Mouse (Mus musculus) liver, embryonic 11.5 days (tissue): ENCODE measurements around the gene Tnfrsf4. TPM values are rescaled to one million over a fixed set of nuclear protein-coding genes. Genes with fewer than 3 reads are reported as not detected.
A peak's percentile ranks its signal among the peaks of the same experiment; 100 is the strongest.

Source experiments
- ATAC-seq: fragments of 200-750 bp; cut with Nextera tagmentation; replicated peaks from 2 replicates; pipeline ENCODE4 v1.8.0; 2017; ENCODE audit warnings: moderate number of reproducible peaks, mild to moderate bottlenecking, moderate TSS enrichment, moderate library complexity; ENCODE audit not compliant: low FRiP score
- DNase-seq: peaks from one replicate; pipeline ENCODE4 v3.0.0-alpha.2; 2017; ENCODE audit warnings: low spot score
- H3K27ac ChIP-seq: fragments of 300-500 bp; sonication (generic); 2 replicates; pipeline ENCODE4 v1.5.1; 2014; ENCODE audit warnings: mild to moderate bottlenecking, low read depth, low read length, control low read depth
- H3K27me3 ChIP-seq: fragments of 300-500 bp; sonication (generic); replicated peaks from 2 replicates; pipeline ENCODE4 v1.6.1; 2014; ENCODE audit warnings: low read length, mixed read lengths; ENCODE audit not compliant: control insufficient read depth, insufficient read depth
- H3K36me3 ChIP-seq: fragments of 300-500 bp; sonication (generic); 2 replicates; pipeline ENCODE4 v1.6.1; 2014; ENCODE audit warnings: mild to moderate bottlenecking, low read length, moderate library complexity, mixed read lengths; ENCODE audit not compliant: control insufficient read depth, insufficient read depth
- H3K4me1 ChIP-seq: fragments of 300-500 bp; sonication (generic); replicated peaks from 2 replicates; pipeline ENCODE4 v1.6.1; 2014; ENCODE audit warnings: low read length, mixed read lengths; ENCODE audit not compliant: control insufficient read depth, insufficient read depth
- H3K4me2 ChIP-seq: fragments of 300-500 bp; sonication (generic); 2 replicates; pipeline ENCODE4 v1.6.1; 2014; ENCODE audit warnings: mild to moderate bottlenecking, control low read depth, moderate library complexity
- H3K4me3 ChIP-seq: fragments of 300-500 bp; sonication (generic); 2 replicates; pipeline ENCODE4 v1.5.1; 2014; ENCODE audit warnings: low read depth, low read length, control low read depth
- H3K9ac ChIP-seq: fragments of 300-500 bp; sonication (generic); 2 replicates; pipeline ENCODE4 v1.6.1; 2014; ENCODE audit warnings: low read depth, low read length, control low read depth
- H3K9me3 ChIP-seq: fragments of 300-500 bp; sonication (generic); 2 replicates; pipeline ENCODE4 v1.6.1; 2016; ENCODE audit warnings: low read length, inconsistent platforms, mixed read lengths; ENCODE audit not compliant: control insufficient read depth
- WGBS: fragments of 180-500 bp; shearing (Covaris S2); extraction: QIAGEN DNeasy Blood & Tissue Kit; methylation state at CpG from one replicate; pipeline ENCODE4 v1.1.7; 2014; 5-methylcytosine and 5-hydroxymethylcytosine counted together
- polyA plus RNA-seq: library from polyadenylated mRNA; unstranded; fragments of >200 nt; fragmentation: Nextera tagmentation; extraction: Ambion mirVana; gene quantifications from 2 replicates; pipeline ENCODE4 v1.2.1, GENCODE M21; 2014

The Tnfrsf4 gene
- polyA plus RNA-seq, 1 experiment from 2014 or later = 0.85 TPM

GRCm38 (mm10) chr4:156031593-156032391 lies 18.1 kb downstream of the Tnfrsf4 start:
- 3% methylated on average over 24 of the region's 24 CpGs for WGBS
- no peaks in the 10 kb centered on the region for H3K36me3 ChIP-seq
- H3K27ac ChIP-seq = peak overlapping the region; percentile 80; the same call in 1 of the 2 replicates
- peaks cover 17% of the 10 kb centered on the region for H3K4me1 ChIP-seq
- peak overlapping the region; percentile 63 for H3K9ac ChIP-seq
- peak overlapping the region; percentile 58 for H3K4me2 ChIP-seq
- peak; percentile 70 for ATAC-seq
- peaks cover 26% of the 10 kb centered on the region for H3K27me3 ChIP-seq
- peak; percentile 73 for DNase-seq
- peak overlapping the region; percentile 51 for H3K4me3 ChIP-seq
- no peaks in the 10 kb centered on the region for H3K9me3 ChIP-seq

GRCm38 (mm10) chr4:156032856-156033255 lies 19.2 kb downstream of the Tnfrsf4 start:
- peaks cover 26% of the 10 kb centered on the region for H3K27me3 ChIP-seq
- peaks cover 17% of the 10 kb centered on the region for H3K4me1 ChIP-seq
- no peak for DNase-seq
- no peak overlapping the region for H3K27ac ChIP-seq
- H3K4me3 ChIP-seq = no peak overlapping the region
- no peaks in the 10 kb centered on the region for H3K9me3 ChIP-seq
- no peak overlapping the region for H3K4me2 ChIP-seq
- WGBS = 67% methylated on average over 4 of the region's 4 CpGs
- H3K9ac ChIP-seq = no peak overlapping the region
- no peaks in the 10 kb centered on the region for H3K36me3 ChIP-seq
- no peak for ATAC-seq

GRCm38 (mm10) chr4:156033476-156034119 lies 20.0 kb downstream of the Tnfrsf4 start:
- H3K4me1 ChIP-seq = peaks cover 17% of the 10 kb centered on the region
- H3K36me3 ChIP-seq = no peaks in the 10 kb centered on the region
- WGBS = 38% methylated on average over 6 of the region's 6 CpGs

GRCm38 (mm10) chr4:156034301-156034700 lies 20.7 kb downstream of the Tnfrsf4 start:
- DNase-seq (no peak), ATAC-seq (no peak)
- Histone ChIP-seq H3K27me3 (peaks cover 26% of the 10 kb centered on the region), H3K4me3 (no peak overlapping the region), H3K4me1 (peaks cover 17% of the 10 kb centered on the region), H3K4me2 (no peak overlapping the region), H3K27ac (no peak overlapping the region), H3K9me3 (no peaks in the 10 kb centered on the region), H3K9ac (no peak overlapping the region), H3K36me3 (no peaks in the 10 kb centered on the region)
- 72% methylated on average over 4 of the region's 4 CpGs for WGBS

More at GRCm38 (mm10) chr4:156033476-156034119, 20.0 kb downstream of the Tnfrsf4 start:
- DNase-seq (no peak), ATAC-seq (no peak; the same call in 1 of the 2 replicates)
- Histone ChIP-seq H3K4me3 (no peak overlapping the region), H3K9ac (no peak overlapping the region), H3K27ac (no peak overlapping the region), H3K4me2 (no peak overlapping the region), H3K9me3 (no peaks in the 10 kb centered on the region), H3K27me3 (peaks cover 26% of the 10 kb centered on the region)

GRCm38 (mm10) chr4:156034901-156035300 lies 21.3 kb downstream of the Tnfrsf4 start:
- H3K9me3 ChIP-seq = no peaks in the 10 kb centered on the region
- H3K4me2 ChIP-seq = peak overlapping the region; percentile 46
- no peak overlapping the region for H3K9ac ChIP-seq
- ATAC-seq (no peak), DNase-seq (no peak)
- H3K4me3 ChIP-seq = peak overlapping the region; percentile 20; the same call in 1 of the 2 replicates
- H3K4me1 ChIP-seq = peaks cover 17% of the 10 kb centered on the region
- no peaks in the 10 kb centered on the region for H3K36me3 ChIP-seq
- 11% methylated on average over 25 of the region's 25 CpGs for WGBS
- H3K27ac ChIP-seq = no peak overlapping the region
- H3K27me3 ChIP-seq = peaks cover 26% of the 10 kb centered on the region

- Histone ChIP-seq H3K4me1 (no peaks in the 10 kb centered on the region), H3K36me3 (no peaks in the 10 kb centered on the region), H3K9ac (no peak overlapping the region), H3K9me3 (no peaks in the 10 kb centered on the region), H3K27me3 (no peaks in the 10 kb centered on the region), H3K27ac (no peak overlapping the region), H3K4me3 (no peak overlapping the region), H3K4me2 (no peak overlapping the region)
- DNase-seq (no peak), ATAC-seq (no peak)
- 50% methylated on average over 5 of the region's 5 CpGs for WGBS
These were observed 31.1 kb downstream of the Tnfrsf4 start for GRCm38 (mm10) chr4:156044754-156045153.

GRCm38 (mm10) chr4:156049779-156050178 lies 36.1 kb downstream of the Tnfrsf4 start:
- no peak overlapping the region for H3K27ac ChIP-seq
- 54% methylated on average over 3 of the region's 3 CpGs for WGBS
- H3K4me2 ChIP-seq = no peak overlapping the region
- H3K27me3 ChIP-seq = no peaks in the 10 kb centered on the region
- no peaks in the 10 kb centered on the region for H3K36me3 ChIP-seq
- no peaks in the 10 kb centered on the region for H3K4me1 ChIP-seq
- no peak for ATAC-seq
- DNase-seq = no peak
- H3K9me3 ChIP-seq = no peaks in the 10 kb centered on the region
- no peak overlapping the region for H3K4me3 ChIP-seq
- no peak overlapping the region for H3K9ac ChIP-seq

GRCm38 (mm10) chr4:156050391-156050980 lies 36.8 kb downstream of the Tnfrsf4 start:
- Histone ChIP-seq H3K4me2 (no peak overlapping the region), H3K9ac (no peak overlapping the region), H3K9me3 (no peaks in the 10 kb centered on the region), H3K4me1 (no peaks in the 10 kb centered on the region), H3K36me3 (no peaks in the 10 kb centered on the region), H3K27me3 (no peaks in the 10 kb centered on the region), H3K4me3 (no peak overlapping the region), H3K27ac (no peak overlapping the region)
- whole genome bisulfite sequencing = 64% methylated on average over 6 of the region's 6 CpGs
- DNase-seq (no peak), ATAC-seq (no peak)
